Mouse (Mus musculus) thymus, postnatal 25 days (tissue): ENCODE measurements around the gene Rest.
A peak's percentile ranks its signal among the peaks of the same experiment; 100 is the strongest.

Experiments used
- DNase-seq: peaks from one replicate; pipeline ENCODE4 v3.0.0; 2022

Gene Rest

GRCm38 (mm10) chr5:77266066-77266885 is 985 bp downstream of the Rest start:
- DNase-seq: peak; percentile 72

GRCm38 (mm10) chr5:77266886-77267401 is 1.7 kb downstream of the Rest start:
- DNase-seq: peak; percentile 41

GRCm38 (mm10) chr5:77267441-77267840 is 2.1 kb downstream of the Rest start:
- DNase-seq: no peak

GRCm38 (mm10) chr5:77267957-77268624 is 2.8 kb downstream of the Rest start:
- no peak for DNase-seq

GRCm38 (mm10) chr5:77269399-77269798 is 4.1 kb downstream of the Rest start:
- DNase-seq: peak; percentile 40

- peak; percentile 82 for DNase-seq
Measured at GRCm38 (mm10) chr5:77273151-77273550, 7.9 kb downstream of the Rest start.

- peak; percentile 74 for DNase-seq
Measured at GRCm38 (mm10) chr5:77275950-77276349, 10.7 kb downstream of the Rest start.

- no peak for DNase-seq
Measured at GRCm38 (mm10) chr5:77277204-77277603, 11.9 kb downstream of the Rest start.

GRCm38 (mm10) chr5:77281518-77282174 is 16.4 kb downstream of the Rest start:
- no peak for DNase-seq

- no peak for DNase-seq
Measured at GRCm38 (mm10) chr5:77282242-77282641, 17.0 kb downstream of the Rest start.

- DNase-seq: no peak
Measured at GRCm38 (mm10) chr5:77285685-77286084, 20.4 kb downstream of the Rest start.

GRCm38 (mm10) chr5:77286904-77287303 is 21.6 kb downstream of the Rest start:
- DNase-seq: no peak

GRCm38 (mm10) chr5:77287901-77288300 is 22.6 kb downstream of the Rest start:
- no peak for DNase-seq

GRCm38 (mm10) chr5:77289686-77290085 is 24.4 kb downstream of the Rest start:
- no peak for DNase-seq

- no peak for DNase-seq
Measured at GRCm38 (mm10) chr5:77290606-77291005, 25.3 kb downstream of the Rest start.

GRCm38 (mm10) chr5:77292803-77293522 is 27.7 kb downstream of the Rest start:
- no peak for DNase-seq

- no peak for DNase-seq
Measured at GRCm38 (mm10) chr5:77299486-77299885, 34.2 kb downstream of the Rest start.

GRCm38 (mm10) chr5:77301296-77301903 is 36.1 kb downstream of the Rest start:
- no peak for DNase-seq

- DNase-seq: no peak
Measured at GRCm38 (mm10) chr5:77307821-77308553, 42.7 kb downstream of the Rest start.

- peak; percentile 59 for DNase-seq
Measured at GRCm38 (mm10) chr5:77309051-77309906, 44.0 kb downstream of the Rest start.
